Mouse (Mus musculus) E14TG2a.4 (cell line): Measurements from ENCODE around the gene Syt1.

Experiments used
- CTCF ChIP-seq: conservative IDR thresholded peaks from 2 replicates; pipeline ENCODE4 v1.5.1; 2014; ENCODE audit warnings: low read length
- NANOG ChIP-seq: IDR thresholded peaks from 2 replicates; pipeline ENCODE4 v1.6.1; 2014; ENCODE audit warnings: borderline replicate concordance, low read length, mixed read lengths
- POU5F1 ChIP-seq: IDR thresholded peaks from 2 replicates; pipeline ENCODE4 v1.6.1; 2014; ENCODE audit warnings: low read length, borderline replicate concordance

DNA sequence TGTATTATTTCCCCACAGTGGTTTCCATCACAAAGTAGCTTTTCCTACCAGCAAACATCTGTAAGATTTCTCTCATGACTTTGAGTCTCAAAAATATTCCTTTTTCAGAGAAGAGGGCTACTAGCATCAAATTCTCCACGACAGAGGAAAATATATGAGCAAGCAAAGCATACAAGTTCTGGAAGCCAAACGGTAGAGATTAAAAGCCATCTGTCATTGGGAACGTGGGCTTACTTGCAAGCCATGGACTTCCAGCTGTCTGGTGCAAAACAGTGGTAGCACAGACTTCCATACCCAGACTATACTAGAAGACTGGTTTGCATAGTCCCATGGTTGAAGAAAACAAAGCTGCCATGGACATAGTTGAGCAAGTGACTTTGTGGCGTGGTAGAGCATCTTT is 106.4 kb downstream of the Syt1 start:
- TF ChIP-seq CTCF (no peak), NANOG (no peak), POU5F1 (no peak)
